Mouse (Mus musculus): ENCODE results near the gene Set. TPM values are rescaled to one million over a fixed set of nuclear protein-coding genes. Genes with fewer than 3 reads are reported as not detected.
"Not testable (repeated sequence)": the region's sequence is repeated elsewhere in the genome, so short reads cannot be mapped to it uniquely, and the experiment has no call there.

Set gene
- polyA plus RNA-seq, 1 experiment from 2014 or later = 688 TPM

- not testable (repeated sequence) for H3K4me3 ChIP-seq (ENCODE audit: low read depth, low read length); DNase-seq (ENCODE audit: low spot score); H3K36me3 ChIP-seq (ENCODE audit: control insufficient read depth, insufficient read depth, low read length); ATAC-seq (ENCODE audit: low FRiP score); H3K27ac ChIP-seq (ENCODE audit: low read depth, low read length); H3K4me1 ChIP-seq (replicated peaks; ENCODE audit: control insufficient read depth, insufficient read depth, low read length); H3K4me2 ChIP-seq (replicated peaks; ENCODE audit: low read depth, low read length); H3K9ac ChIP-seq (ENCODE audit: low read depth, low read length); H3K27me3 ChIP-seq (ENCODE audit: control insufficient read depth, insufficient read depth, low read length); H3K9me3 ChIP-seq (ENCODE audit: control insufficient read depth, low read length)
- WGBS = 95% methylated on average over 3 of the region's 3 CpGs
These were observed 1.9 kb upstream of the Set start for GRCm38 (mm10) chr2:30055310-30055709.

GRCm38 (mm10) chr2:30056736-30057135, 442 bp upstream of the Set start:
- no peaks in the 10 kb centered on the region for H3K9me3 ChIP-seq (ENCODE audit: control insufficient read depth, low read length)
- H3K4me1 ChIP-seq (replicated peaks; ENCODE audit: control insufficient read depth, insufficient read depth, low read length) = no peaks in the 10 kb centered on the region; the same call in 1 of the 2 replicates
- DNase-seq (ENCODE audit: low spot score) = no peak
- no peaks in the 10 kb centered on the region for H3K27me3 ChIP-seq (ENCODE audit: control insufficient read depth, insufficient read depth, low read length)
- no peak overlapping the region for H3K9ac ChIP-seq (ENCODE audit: low read depth, low read length)
- ATAC-seq (ENCODE audit: low FRiP score) = no peak
- no peak overlapping the region for H3K4me3 ChIP-seq (ENCODE audit: low read depth, low read length)
- no peak overlapping the region for H3K27ac ChIP-seq (ENCODE audit: low read depth, low read length)
- H3K36me3 ChIP-seq (ENCODE audit: control insufficient read depth, insufficient read depth, low read length) = no peaks in the 10 kb centered on the region
- 84% methylated on average over 3 of the region's 3 CpGs for WGBS
- H3K4me2 ChIP-seq (replicated peaks; ENCODE audit: low read depth, low read length) = no peak overlapping the region

- no peak overlapping the region for H3K27ac ChIP-seq (ENCODE audit: low read depth, low read length)
- ATAC-seq (ENCODE audit: low FRiP score) = no peak
- DNase-seq (ENCODE audit: low spot score) = peak; percentile 45
- H3K9ac ChIP-seq (ENCODE audit: low read depth, low read length) = no peak overlapping the region
- WGBS = 34% methylated on average over 5 of the region's 5 CpGs
- no peak overlapping the region for H3K4me2 ChIP-seq (replicated peaks; ENCODE audit: low read depth, low read length)
- no peaks in the 10 kb centered on the region; the same call in 1 of the 2 replicates for H3K4me1 ChIP-seq (replicated peaks; ENCODE audit: control insufficient read depth, insufficient read depth, low read length)
- H3K36me3 ChIP-seq (ENCODE audit: control insufficient read depth, insufficient read depth, low read length) = no peaks in the 10 kb centered on the region
- no peaks in the 10 kb centered on the region for H3K27me3 ChIP-seq (ENCODE audit: control insufficient read depth, insufficient read depth, low read length)
- no peak overlapping the region for H3K4me3 ChIP-seq (ENCODE audit: low read depth, low read length)
- H3K9me3 ChIP-seq (ENCODE audit: control insufficient read depth, low read length) = no peaks in the 10 kb centered on the region
These were observed 1.2 kb downstream of the Set start for GRCm38 (mm10) chr2:30058418-30058817.

- Histone ChIP-seq H3K9me3 (ENCODE audit: control insufficient read depth, low read length) (no peaks in the 10 kb centered on the region), H3K4me3 (ENCODE audit: low read depth, low read length) (peak overlapping the region; percentile 52), H3K9ac (ENCODE audit: low read depth, low read length) (peak overlapping the region; percentile 72), H3K27me3 (ENCODE audit: control insufficient read depth, insufficient read depth, low read length) (no peaks in the 10 kb centered on the region), H3K27ac (ENCODE audit: low read depth, low read length) (peak overlapping the region; percentile 75), H3K4me2 (replicated peaks; ENCODE audit: low read depth, low read length) (peak overlapping the region; percentile 73), H3K4me1 (replicated peaks; ENCODE audit: control insufficient read depth, insufficient read depth, low read length) (peaks cover 2% of the 10 kb centered on the region; the same call in 1 of the 2 replicates), H3K36me3 (ENCODE audit: control insufficient read depth, insufficient read depth, low read length) (no peaks in the 10 kb centered on the region)
- ATAC-seq (ENCODE audit: low FRiP score) (peak; percentile 4; the same call in 1 of the 2 replicates), DNase-seq (ENCODE audit: low spot score) (peak; percentile 77)
- WGBS = 10% methylated on average over 31 of the region's 37 CpGs
These were observed 4.3 kb downstream of the Set start for GRCm38 (mm10) chr2:30061215-30062166.

- WGBS = under 1% methylated on average over 40 of the region's 40 CpGs
- H3K27ac ChIP-seq (ENCODE audit: low read depth, low read length) = peak overlapping the region; percentile 75
- H3K9ac ChIP-seq (ENCODE audit: low read depth, low read length) = peak overlapping the region; percentile 72
- no peaks in the 10 kb centered on the region for H3K36me3 ChIP-seq (ENCODE audit: control insufficient read depth, insufficient read depth, low read length)
- no peaks in the 10 kb centered on the region for H3K9me3 ChIP-seq (ENCODE audit: control insufficient read depth, low read length)
- H3K27me3 ChIP-seq (ENCODE audit: control insufficient read depth, insufficient read depth, low read length) = no peaks in the 10 kb centered on the region
- H3K4me3 ChIP-seq (ENCODE audit: low read depth, low read length) = peak overlapping the region; percentile 52
- DNase-seq (ENCODE audit: low spot score) = peak; percentile 78
- H3K4me1 ChIP-seq (replicated peaks; ENCODE audit: control insufficient read depth, insufficient read depth, low read length) = peaks cover 2% of the 10 kb centered on the region; the same call in 1 of the 2 replicates
- peak overlapping the region; percentile 73 for H3K4me2 ChIP-seq (replicated peaks; ENCODE audit: low read depth, low read length)
- no peak for ATAC-seq (ENCODE audit: low FRiP score)
These were observed 5.3 kb downstream of the Set start for GRCm38 (mm10) chr2:30062249-30063093.

- Histone ChIP-seq H3K4me1 (replicated peaks; ENCODE audit: control insufficient read depth, insufficient read depth, low read length) (peaks cover 2% of the 10 kb centered on the region; the same call in 1 of the 2 replicates), H3K27me3 (ENCODE audit: control insufficient read depth, insufficient read depth, low read length) (no peaks in the 10 kb centered on the region), H3K36me3 (ENCODE audit: control insufficient read depth, insufficient read depth, low read length) (0 out of 2 replicates have a peak, but pooled peaks cover 2% of the 10 kb centered on the region), H3K27ac (ENCODE audit: low read depth, low read length) (peak overlapping the region; percentile 75), H3K4me3 (ENCODE audit: low read depth, low read length) (peak overlapping the region; percentile 52), H3K4me2 (replicated peaks; ENCODE audit: low read depth, low read length) (peak overlapping the region; percentile 73), H3K9me3 (ENCODE audit: control insufficient read depth, low read length) (no peaks in the 10 kb centered on the region), H3K9ac (ENCODE audit: low read depth, low read length) (peak overlapping the region; percentile 72)
- 7% methylated on average over 8 of the region's 8 CpGs for WGBS
- DNase-seq (ENCODE audit: low spot score) = no peak
- no peak for ATAC-seq (ENCODE audit: low FRiP score)
These were observed 6.1 kb downstream of the Set start for GRCm38 (mm10) chr2:30063235-30063634.

GRCm38 (mm10) chr2:30063791-30064190, 6.6 kb downstream of the Set start:
- Histone ChIP-seq H3K4me1 (replicated peaks; ENCODE audit: control insufficient read depth, insufficient read depth, low read length) (peaks cover 2% of the 10 kb centered on the region; the same call in 1 of the 2 replicates), H3K9ac (ENCODE audit: low read depth, low read length) (peak overlapping the region; percentile 72)

GRCm38 (mm10) chr2:30064298-30064697, 7.1 kb downstream of the Set start:
- 46% methylated on average over 3 of the region's 3 CpGs for WGBS

More at GRCm38 (mm10) chr2:30063791-30064190, 6.6 kb downstream of the Set start:
- H3K4me2 ChIP-seq (replicated peaks; ENCODE audit: low read depth, low read length) = peak overlapping the region; percentile 73
- H3K27me3 ChIP-seq (ENCODE audit: control insufficient read depth, insufficient read depth, low read length) = no peaks in the 10 kb centered on the region
- H3K27ac ChIP-seq (ENCODE audit: low read depth, low read length) = no peak overlapping the region
- no peak for DNase-seq (ENCODE audit: low spot score)
- WGBS = 9% methylated on average over 3 of the region's 3 CpGs
- ATAC-seq (ENCODE audit: low FRiP score) = no peak
- H3K4me3 ChIP-seq (ENCODE audit: low read depth, low read length) = peak overlapping the region; percentile 52
- no peaks in the 10 kb centered on the region for H3K9me3 ChIP-seq (ENCODE audit: control insufficient read depth, low read length)
- 0 out of 2 replicates have a peak, but pooled peaks cover 3% of the 10 kb centered on the region for H3K36me3 ChIP-seq (ENCODE audit: control insufficient read depth, insufficient read depth, low read length)

More at GRCm38 (mm10) chr2:30064298-30064697, 7.1 kb downstream of the Set start:
- Histone ChIP-seq H3K4me1 (replicated peaks; ENCODE audit: control insufficient read depth, insufficient read depth, low read length) (peaks cover 2% of the 10 kb centered on the region; the same call in 1 of the 2 replicates), H3K36me3 (ENCODE audit: control insufficient read depth, insufficient read depth, low read length) (peaks cover 5% of the 10 kb centered on the region; the same call in 1 of the 2 replicates), H3K27ac (ENCODE audit: low read depth, low read length) (no peak overlapping the region), H3K9me3 (ENCODE audit: control insufficient read depth, low read length) (no peaks in the 10 kb centered on the region), H3K27me3 (ENCODE audit: control insufficient read depth, insufficient read depth, low read length) (no peaks in the 10 kb centered on the region), H3K9ac (ENCODE audit: low read depth, low read length) (no peak overlapping the region), H3K4me2 (replicated peaks; ENCODE audit: low read depth, low read length) (no peak overlapping the region), H3K4me3 (ENCODE audit: low read depth, low read length) (no peak overlapping the region)
- DNase-seq (ENCODE audit: low spot score) (no peak), ATAC-seq (ENCODE audit: low FRiP score) (no peak)

Measured in hindbrain, embryonic 11.5 days (tissue).